Mouse (Mus musculus): Measurements from ENCODE around the gene Tcp11l1.

DNA sequence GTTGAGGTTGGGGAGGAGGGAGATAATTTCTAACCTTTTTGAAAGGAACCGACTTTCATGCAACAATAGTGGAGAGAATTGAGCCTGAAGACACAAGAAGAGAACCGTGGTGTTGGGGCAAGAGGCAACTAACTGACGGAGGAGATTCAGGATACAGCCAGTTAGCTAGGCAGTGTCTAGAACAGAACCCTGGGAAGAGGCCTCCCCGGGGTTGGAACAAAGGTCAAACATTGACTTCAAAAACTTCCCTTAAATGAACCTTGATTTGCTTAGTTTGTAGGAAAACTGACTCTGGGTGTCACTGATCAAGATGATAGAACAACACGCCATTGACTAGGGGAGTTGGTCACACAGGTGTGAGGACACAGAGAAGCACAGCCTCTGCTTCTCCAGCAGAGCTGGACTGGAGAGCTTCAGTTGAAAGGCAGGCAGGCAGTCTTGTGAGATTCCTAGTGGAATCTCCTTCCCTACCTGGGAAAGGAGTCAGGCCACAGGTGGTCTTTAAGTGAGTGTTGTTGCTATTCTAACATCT, 36.7 kb upstream of the Tcp11l1 start:
- TF ChIP-seq GATA1 (IDR thresholded peaks at IDR 0.05; ENCODE audit: borderline replicate concordance, low read length) (no peak), FLI1 (IDR thresholded peaks at IDR 0.05; ENCODE audit: low read length) (no peak)

All from megakaryocyte, embryonic 14.5 days (primary cell).